Mouse (Mus musculus) gastrocnemius, postnatal 36 days (tissue): ENCODE data around the gene Cdh1. TPM values are rescaled to one million over a fixed set of nuclear protein-coding genes. Genes with fewer than 3 reads are reported as not detected.
A peak's percentile ranks its signal among the peaks of the same experiment; 100 is the strongest.

Source experiments
- DNase-seq, 2 experiments: peaks; one replicate each; pipeline ENCODE4 v3.0.0; 2022
- intact Hi-C: fragments of 180-260 bp; cut with DNase I; formaldehyde crosslinking; loops from one replicate; pipeline ENCODE4 v1.15.1; 2025
- total RNA-seq, 2 experiments: library from RNA; stranded (reverse); gene quantifications; 2 replicates each; pipeline ENCODE4 v1.2.3; 2021

The Cdh1 gene
- total RNA-seq, 2 experiments from 2014 or later = 0.18 to 0.37 TPM

DNA sequence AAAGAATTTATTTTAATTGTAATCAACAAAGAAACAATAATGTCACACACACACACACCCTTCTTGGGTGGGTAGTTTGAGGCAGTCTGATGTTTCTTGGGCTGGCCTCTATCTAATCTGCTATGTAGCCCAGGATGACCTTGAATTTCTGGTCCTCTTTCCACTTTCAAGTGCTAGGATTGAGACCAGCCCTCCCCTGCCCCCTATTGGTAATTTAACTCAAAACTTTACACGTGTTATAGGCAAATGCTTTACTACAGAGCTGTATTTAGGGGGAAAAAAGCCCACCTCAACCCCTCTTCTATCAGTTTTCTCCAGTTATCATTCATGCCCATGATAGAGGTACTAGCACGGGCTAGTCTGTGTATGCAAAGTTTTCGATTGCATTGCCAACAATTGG lies 41.8 kb downstream of the Cdh1 start:
- no peak for DNase-seq
- intact Hi-C loops = no loop called here

DNA sequence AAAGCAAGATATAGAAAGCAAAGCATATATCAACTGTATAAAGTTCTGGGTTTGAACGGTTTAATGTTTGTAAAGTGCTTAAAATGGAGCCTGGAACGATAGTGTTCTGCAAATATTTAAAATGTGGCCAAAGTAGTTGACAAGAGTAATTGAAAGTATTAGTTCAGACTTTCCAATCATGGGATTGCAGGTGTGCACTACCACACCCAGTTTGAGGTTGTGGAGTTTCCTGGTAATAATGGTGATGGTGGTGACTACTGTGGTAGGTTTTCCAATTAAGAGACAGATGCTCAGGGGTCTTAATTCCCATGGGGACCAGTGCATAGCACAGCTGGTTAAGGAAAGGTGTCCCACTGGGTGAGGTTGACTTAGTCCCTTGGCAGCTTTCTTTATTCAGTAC lies 43.0 kb downstream of the Cdh1 start:
- intact Hi-C loops = no loop called here
- DNase-seq = no peak

DNA sequence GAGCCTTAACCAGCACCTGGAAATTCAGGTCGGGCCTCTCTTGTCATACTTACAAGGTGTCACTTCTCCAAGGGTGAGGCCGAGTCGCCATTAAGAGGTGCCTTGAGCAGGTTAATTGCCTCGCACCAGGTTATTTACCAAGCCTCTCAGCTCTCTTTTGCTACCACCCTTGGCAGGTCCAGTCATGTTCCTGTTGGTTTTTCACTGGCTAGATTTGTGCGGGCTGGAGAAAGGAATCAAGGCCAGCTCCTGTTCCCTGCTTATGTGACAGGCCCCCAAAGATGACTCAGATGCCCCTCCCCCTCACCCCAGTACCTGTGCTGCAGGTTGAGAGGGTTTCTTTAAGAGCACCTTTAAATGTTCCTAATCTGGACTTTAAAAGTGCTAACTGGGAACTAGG lies 43.6 kb downstream of the Cdh1 start:
- no peak for DNase-seq
- intact Hi-C loops = loop anchor here (1.0 kb wide), 1 partner anchor 213 kb away; no protein-coding TSS in a partner anchor

DNA sequence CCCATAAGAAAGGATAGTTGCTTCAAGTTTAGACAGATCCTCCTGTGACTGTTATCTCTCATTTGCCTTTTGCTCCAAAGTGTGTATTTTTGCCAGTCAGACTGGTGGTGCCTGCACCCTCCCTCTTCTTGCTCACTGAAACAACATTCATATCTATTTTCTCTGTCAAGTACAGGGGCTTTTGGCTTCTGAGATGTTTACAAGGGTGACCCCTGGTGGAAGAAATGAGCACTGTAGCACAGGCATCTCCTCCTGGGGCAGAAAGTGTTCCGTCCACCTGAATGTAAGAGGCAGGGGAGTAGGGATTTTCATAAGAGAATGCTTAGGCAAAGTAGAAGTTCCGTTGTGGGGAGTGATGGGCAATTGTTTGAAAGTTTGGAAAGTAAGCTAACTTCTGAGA lies 44.2 kb downstream of the Cdh1 start:
- intact Hi-C loops = loop anchor here (1.0 kb wide), 1 partner anchor 214 kb away; no protein-coding TSS in a partner anchor
- DNase-seq = peak; percentile 37 to 65

DNA sequence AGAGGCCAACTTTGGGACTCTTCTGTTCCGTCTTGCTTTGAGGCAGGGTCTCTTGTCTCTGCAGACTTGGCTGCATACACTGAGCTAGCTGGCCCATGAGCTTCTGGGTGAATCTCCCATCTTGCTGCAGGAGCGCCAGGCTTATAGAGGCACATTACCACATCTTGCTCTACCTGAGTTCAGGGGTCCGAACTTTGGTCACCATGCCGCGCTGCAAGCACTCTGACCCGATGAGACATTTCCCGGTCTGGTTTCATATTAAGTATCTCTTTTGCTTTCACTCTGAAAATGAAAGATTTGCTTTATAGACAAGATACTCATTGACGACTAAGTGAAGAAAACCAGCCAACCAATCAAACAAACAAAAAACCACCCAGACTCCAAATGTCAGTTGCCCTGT lies 45.3 kb downstream of the Cdh1 start:
- no peak for DNase-seq
- intact Hi-C loops = loop anchor here (1.0 kb wide), 1 partner anchor 87 kb away; no protein-coding TSS in a partner anchor

DNA sequence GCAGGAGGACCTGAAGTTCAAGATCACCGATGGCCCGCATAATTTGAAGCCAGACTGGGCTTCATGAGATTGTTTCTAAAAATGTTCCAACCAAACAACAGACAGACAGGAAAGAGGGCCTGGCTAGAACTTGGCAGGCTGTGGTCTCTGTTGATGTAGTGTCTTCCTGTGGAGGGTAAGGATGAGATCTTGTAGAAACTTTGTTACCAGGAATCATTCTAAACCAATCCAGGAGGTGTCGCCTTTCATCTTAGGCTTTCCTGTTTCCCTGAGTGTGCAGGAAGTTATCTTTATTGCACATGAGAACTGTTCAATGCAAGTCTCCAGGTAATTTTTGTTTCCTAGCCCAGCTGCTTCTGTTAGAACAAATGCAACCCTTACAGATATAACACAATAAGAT lies 48.8 kb downstream of the Cdh1 start:
- no peak for DNase-seq
- intact Hi-C loops = no loop called here

- no peak for DNase-seq
- intact Hi-C loops = no loop called here
These were observed 52.9 kb downstream of the Cdh1 start for GRCm38 (mm10) chr8:106656046-106656445.

DNA sequence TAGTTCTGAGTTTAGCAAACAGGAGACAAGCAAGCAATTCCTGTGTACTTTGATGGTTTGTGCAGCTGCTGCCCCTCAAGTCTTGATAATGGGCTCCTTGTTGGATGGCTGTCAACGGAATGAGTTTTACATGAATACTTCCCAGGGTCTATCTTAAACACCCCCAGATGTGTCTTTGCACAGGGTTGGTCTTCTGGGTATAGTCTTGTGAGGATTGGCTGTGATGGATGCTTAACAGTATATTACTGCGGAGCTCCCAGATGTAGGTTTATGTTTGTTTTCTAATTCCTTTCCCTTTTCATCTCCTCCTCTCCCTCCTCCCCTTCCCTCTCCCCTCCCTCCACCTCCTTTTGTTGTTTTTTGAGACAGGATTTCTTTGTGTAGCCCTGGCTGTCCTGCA lies 69.6 kb downstream of the Cdh1 start:
- intact Hi-C loops = no loop called here
- DNase-seq = no peak

GRCm38 (mm10) chr8:106674318-106674717 lies 71.2 kb downstream of the Cdh1 start:
- intact Hi-C loops = no loop called here
- no peak for DNase-seq

DNA sequence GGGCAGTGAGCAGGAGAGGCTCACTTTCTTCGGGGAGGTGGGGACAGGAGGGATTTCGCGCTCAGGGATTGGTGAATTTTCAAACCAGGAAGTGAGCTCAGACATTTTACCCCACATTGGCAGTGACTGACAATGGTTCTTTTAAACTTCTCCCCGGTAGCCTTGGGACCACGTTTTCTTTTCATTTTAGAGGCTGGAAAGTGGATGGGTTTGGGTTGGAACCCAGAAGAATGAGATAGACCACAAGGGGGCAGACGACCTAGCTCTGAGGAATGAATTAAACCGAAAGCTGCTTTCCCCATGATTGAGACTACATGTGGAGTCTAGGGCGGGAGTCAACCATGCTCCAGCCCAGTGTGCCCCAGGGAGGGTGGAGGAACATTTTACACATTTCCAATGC lies 71.7 kb downstream of the Cdh1 start:
- DNase-seq = no peak
- intact Hi-C loops = no loop called here

DNA sequence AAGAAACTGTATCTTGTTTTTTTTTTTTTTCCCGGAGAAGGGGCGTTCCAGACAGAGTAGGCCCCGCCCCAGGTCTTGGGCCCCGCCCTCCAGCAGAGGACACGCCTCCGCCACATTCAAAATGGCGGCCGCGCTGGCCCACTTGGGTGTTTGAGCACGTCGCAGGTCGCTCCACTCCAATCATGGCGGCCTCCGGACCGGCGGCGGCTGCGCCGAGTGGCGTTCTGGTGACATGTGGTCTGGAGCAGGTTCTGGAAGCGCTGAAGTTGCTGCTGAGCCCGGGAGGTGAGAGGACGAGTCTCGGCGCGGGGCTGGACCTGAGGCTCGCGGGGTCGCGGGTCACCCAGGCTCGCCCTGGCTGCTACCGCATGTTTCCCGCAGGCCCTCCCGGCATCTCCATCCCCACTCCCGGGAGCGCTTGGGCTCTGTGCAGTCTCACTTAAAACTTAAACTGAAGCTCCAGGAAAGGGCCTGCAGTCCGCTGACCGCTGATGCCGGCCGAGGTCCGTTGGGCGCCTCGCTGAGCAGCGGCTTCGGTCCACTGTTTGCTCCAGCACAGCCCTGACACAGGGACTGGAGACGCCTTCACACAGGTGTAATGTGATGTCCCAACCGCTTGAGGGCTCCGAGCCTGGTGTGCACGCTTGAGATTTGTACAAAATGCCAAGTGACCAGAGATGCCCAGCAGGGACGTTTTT lies 80.0 kb downstream of the Cdh1 start, which contains the start of gene Tango6:
TSS of gene Tango6 (plus strand) at position 98 of the 698 bp plus-strand sequence.
- intact Hi-C loops = no loop called here
- peak; percentile 84 to 90 for DNase-seq

- intact Hi-C loops = no loop called here
- DNase-seq = no peak
These were observed 81.2 kb downstream of the Cdh1 start for GRCm38 (mm10) chr8:106684387-106684786.

GRCm38 (mm10) chr8:106687479-106687878 lies 84.3 kb downstream of the Cdh1 start:
- no peak for DNase-seq
- intact Hi-C loops = no loop called here

DNA sequence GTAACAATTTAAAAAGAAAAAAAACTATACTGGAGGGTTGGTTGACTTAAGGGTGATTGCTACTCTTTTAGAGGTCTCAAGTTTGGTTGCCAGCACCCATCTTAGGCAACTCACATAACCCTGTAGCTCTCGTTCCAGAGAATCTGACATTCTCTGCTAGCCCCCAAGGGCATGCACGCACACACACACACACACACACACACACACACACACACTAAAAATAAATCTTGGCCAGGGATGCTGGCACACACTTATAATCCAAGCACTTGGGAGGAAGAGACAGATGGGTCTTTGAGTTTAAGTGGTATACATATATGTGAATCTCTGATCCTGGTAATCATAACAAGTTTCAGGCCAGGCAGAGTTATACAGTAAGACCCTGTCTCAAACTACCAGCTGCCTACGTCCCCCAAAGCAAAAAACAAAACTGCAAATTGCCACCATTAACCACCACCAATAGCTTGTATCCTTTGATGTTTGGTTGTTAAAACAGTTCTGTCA lies 94.6 kb downstream of the Cdh1 start:
- intact Hi-C loops = loop anchor here (5.0 kb wide), 1 partner anchor 305 kb away; no protein-coding TSS in a partner anchor
- DNase-seq = no peak

DNA sequence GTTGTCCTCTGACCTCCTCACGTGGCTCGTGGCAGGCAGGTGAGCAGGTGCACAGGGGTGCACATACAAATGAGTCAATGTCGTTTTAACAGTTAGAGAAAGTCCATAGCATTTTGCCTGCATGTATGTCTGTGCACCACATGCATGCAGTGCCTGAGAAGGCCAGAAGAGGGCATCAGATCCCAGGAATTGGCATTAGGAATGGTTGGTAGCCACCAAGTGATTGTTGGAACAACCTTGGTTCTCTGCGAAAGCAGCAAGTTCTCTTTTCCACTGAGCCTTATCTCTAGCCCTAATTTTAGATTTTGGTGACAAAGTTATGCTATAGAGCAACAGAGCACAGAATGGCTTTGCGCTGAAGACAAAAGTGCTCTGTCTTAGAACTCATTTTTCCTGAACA lies 96.4 kb downstream of the Cdh1 start:
- peak; percentile 51 to 68 for DNase-seq

DNA sequence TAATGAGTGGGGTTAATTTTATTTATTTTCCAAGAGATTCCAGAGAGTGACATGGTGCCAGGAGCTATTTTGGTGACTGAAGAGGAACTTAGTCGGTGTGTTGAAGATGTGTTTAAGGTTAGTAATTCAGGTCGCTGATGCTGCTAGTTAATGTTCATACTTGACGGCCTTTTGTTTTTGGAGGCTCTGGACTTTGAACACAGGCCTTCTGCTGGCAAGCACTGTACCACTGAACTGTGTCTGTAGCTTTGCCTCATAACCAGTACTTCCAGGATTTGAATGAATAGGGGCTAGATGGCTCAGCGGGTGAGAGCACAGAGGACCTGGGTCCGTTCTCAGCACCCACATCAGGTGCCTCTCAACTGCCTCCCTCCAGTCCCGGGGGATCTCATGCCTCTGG lies 97.0 kb downstream of the Cdh1 start:
- DNase-seq = no peak
- intact Hi-C loops = no loop called here

More for the DNA sequence above, 96.4 kb downstream of the Cdh1 start:
- intact Hi-C loops = loop anchor here (1.0 to 5.0 kb wide), 2 partner anchors 189 to 303 kb away; no protein-coding TSS in a partner anchor

DNA sequence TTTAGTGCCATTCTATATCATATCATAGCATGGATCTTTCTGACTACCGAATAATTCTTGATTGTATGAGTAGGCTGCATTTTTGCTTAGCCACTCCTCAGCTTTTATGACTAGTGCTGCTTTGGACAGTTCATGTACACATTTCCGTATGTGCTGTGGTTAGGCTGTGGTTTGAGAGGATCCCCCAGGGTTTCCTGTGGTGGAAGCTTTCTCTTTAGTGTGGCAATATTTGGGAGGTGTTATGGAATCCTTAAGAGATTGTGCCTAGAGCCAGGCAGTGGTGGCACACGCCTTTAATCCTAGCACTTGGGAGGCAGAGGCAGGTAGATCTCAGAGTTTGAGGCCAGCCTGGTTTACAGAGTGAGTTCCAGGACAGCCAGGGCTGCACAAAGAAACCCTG lies 98.2 kb downstream of the Cdh1 start:
- no peak for DNase-seq
- intact Hi-C loops = no loop called here

DNA sequence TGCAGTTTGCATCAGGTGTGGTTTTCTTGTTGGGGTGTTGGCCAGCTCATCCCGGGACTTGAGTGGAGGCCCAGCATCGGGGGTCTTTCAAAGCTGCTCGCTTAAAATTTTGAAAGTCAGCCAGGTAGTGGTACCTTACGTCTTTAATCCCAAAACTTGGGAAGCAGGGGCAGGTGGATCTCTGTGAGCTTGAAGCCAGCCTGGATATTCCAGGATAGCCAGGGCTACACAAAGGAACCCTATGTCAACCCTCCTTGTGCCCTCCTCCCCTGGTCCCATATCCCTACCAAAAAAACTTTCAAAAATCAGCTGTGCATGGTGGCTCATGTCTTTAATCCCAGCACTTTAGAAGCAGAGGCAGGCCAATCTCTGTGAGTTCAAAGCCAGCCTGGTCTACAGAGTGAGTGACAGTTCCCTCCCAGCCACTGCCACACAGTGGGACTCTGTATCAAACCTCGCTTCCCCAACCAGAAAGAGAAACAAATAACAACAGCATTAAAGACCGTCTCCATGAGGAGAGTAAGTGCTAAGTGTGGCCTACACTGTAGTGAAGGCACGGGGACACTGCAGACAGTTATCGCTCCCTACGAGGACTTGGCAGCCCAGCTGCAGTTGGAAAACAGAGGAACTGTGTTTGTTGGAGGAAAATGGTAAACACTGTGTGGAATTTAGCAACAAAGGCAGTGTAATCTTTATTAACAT lies 101.2 kb downstream of the Cdh1 start:
- intact Hi-C loops = no loop called here
- no peak for DNase-seq

GRCm38 (mm10) chr8:106704901-106705321 lies 101.8 kb downstream of the Cdh1 start:
- peak in 1 of 2 experiments; percentile 43 for DNase-seq
- intact Hi-C loops = no loop called here

DNA sequence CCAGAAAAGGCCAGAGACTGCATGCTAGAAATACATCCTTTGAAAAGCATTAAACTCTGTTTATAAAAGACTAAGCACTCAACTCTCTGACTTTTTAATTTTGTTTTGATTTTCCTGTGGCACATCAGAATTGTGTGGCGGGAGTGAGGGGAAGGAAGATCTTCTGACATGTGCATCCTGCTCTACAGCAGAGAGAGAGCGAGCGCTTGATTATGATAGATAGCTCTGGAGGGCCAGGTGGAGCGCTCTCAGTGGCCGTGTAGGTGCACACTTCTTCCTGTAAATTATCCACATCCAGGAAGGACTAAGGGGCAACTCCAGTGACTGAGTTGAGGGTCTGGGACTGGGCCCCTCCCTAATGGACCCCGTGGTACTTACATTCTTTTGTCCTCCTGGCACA lies 103.0 kb downstream of the Cdh1 start:
- intact Hi-C loops = no loop called here
- DNase-seq = no peak

- intact Hi-C loops = no loop called here
- DNase-seq = no peak
These were observed 106.9 kb downstream of the Cdh1 start for GRCm38 (mm10) chr8:106710002-106710401.

GRCm38 (mm10) chr8:106712487-106712886 lies 109.3 kb downstream of the Cdh1 start:
- intact Hi-C loops = no loop called here
- DNase-seq = no peak
